Mouse (Mus musculus) embryonic facial prominence, embryonic 15.5 days (tissue): ENCODE measurements at regions not wholly inside any gene's neighbourhood (a gene's known extent, or its start where the extent isn't known, plus 50 kb on each side); places are given as distances from the start of the nearest gene placed in this dataset.

Experiments
- ATAC-seq: fragments of 200-750 bp; cut with Nextera tagmentation; 2 replicates; pipeline ENCODE4 v1.8.0; 2017; ENCODE audit warnings: low read depth, moderate TSS enrichment; ENCODE audit not compliant: insufficient number of reproducible peaks, low FRiP score, low TSS enrichment
- H3K27ac ChIP-seq: fragments of 300-500 bp; sonication (generic); replicated peaks from 2 replicates; pipeline ENCODE4 v1.5.1; 2015; ENCODE audit warnings: mild to moderate bottlenecking, inconsistent platforms
- H3K27me3 ChIP-seq: fragments of 300-500 bp; sonication (generic); 2 replicates; pipeline ENCODE4 v1.6.1; 2015; ENCODE audit warnings: inconsistent platforms
- H3K36me3 ChIP-seq: fragments of 300-500 bp; sonication (generic); 2 replicates; pipeline ENCODE4 v1.6.1; 2015; ENCODE audit warnings: mild to moderate bottlenecking, inconsistent platforms
- H3K4me1 ChIP-seq: fragments of 300-500 bp; sonication (generic); 2 replicates; pipeline ENCODE4 v1.6.1; 2015; ENCODE audit warnings: inconsistent platforms
- H3K4me2 ChIP-seq: fragments of 300-500 bp; sonication (generic); replicated peaks from 2 replicates; pipeline ENCODE4 v1.6.1; 2015; ENCODE audit warnings: mild to moderate bottlenecking, inconsistent platforms
- H3K4me3 ChIP-seq: fragments of 300-500 bp; sonication (generic); replicated peaks from 2 replicates; pipeline ENCODE4 v1.5.1; 2015; ENCODE audit warnings: mild to moderate bottlenecking, inconsistent platforms
- H3K9ac ChIP-seq: fragments of 300-500 bp; sonication (generic); 2 replicates; pipeline ENCODE4 v1.6.1; 2015; ENCODE audit warnings: inconsistent platforms
- H3K9me3 ChIP-seq: fragments of 300-500 bp; sonication (generic); replicated peaks from 2 replicates; pipeline ENCODE4 v1.6.1; 2016; ENCODE audit warnings: inconsistent platforms
- WGBS: fragments of 180-500 bp; shearing (Covaris S2); methylation state at CpG from one replicate; pipeline ENCODE4 v1.1.7; 2015; 5-methylcytosine and 5-hydroxymethylcytosine counted together

- no peak for ATAC-seq
- no peak overlapping the region for H3K4me2 ChIP-seq
- no peak overlapping the region for H3K4me3 ChIP-seq
- H3K4me1 ChIP-seq = no peaks in the 10 kb centered on the region
- H3K27ac ChIP-seq = no peak overlapping the region
- H3K9ac ChIP-seq = no peak overlapping the region
- WGBS = 52% methylated on average over 4 of the region's 4 CpGs
- no peaks in the 10 kb centered on the region for H3K27me3 ChIP-seq
- H3K9me3 ChIP-seq = no peaks in the 10 kb centered on the region
- H3K36me3 ChIP-seq = no peaks in the 10 kb centered on the region
Observed at GRCm38 (mm10) chr8:92013183-92013582, 211.3 kb upstream of the Irx3 start.

GRCm38 (mm10) chr8:92010412-92010811 is 208.5 kb upstream of the Irx3 start:
- no peak for ATAC-seq
- no peaks in the 10 kb centered on the region for H3K9me3 ChIP-seq
- H3K27ac ChIP-seq = no peak overlapping the region
- H3K4me1 ChIP-seq = no peaks in the 10 kb centered on the region
- no peak overlapping the region for H3K9ac ChIP-seq
- no peak overlapping the region for H3K4me3 ChIP-seq
- 84% methylated on average over 4 of the region's 4 CpGs for WGBS
- H3K4me2 ChIP-seq = no peak overlapping the region
- no peaks in the 10 kb centered on the region for H3K27me3 ChIP-seq
- no peaks in the 10 kb centered on the region for H3K36me3 ChIP-seq

GRCm38 (mm10) chr8:92008616-92009610 is 207.0 kb upstream of the Irx3 start:
- Histone ChIP-seq H3K9ac (no peak overlapping the region), H3K9me3 (no peaks in the 10 kb centered on the region), H3K27me3 (no peaks in the 10 kb centered on the region), H3K27ac (no peak overlapping the region), H3K4me1 (no peaks in the 10 kb centered on the region), H3K4me2 (no peak overlapping the region), H3K36me3 (no peaks in the 10 kb centered on the region), H3K4me3 (no peak overlapping the region)
- 46% methylated on average over 14 of the region's 14 CpGs for WGBS
- no peak for ATAC-seq

- Histone ChIP-seq H3K27me3 (no peaks in the 10 kb centered on the region), H3K4me3 (no peak overlapping the region), H3K9ac (no peak overlapping the region), H3K4me2 (no peak overlapping the region), H3K36me3 (no peaks in the 10 kb centered on the region), H3K27ac (no peak overlapping the region), H3K9me3 (no peaks in the 10 kb centered on the region), H3K4me1 (no peaks in the 10 kb centered on the region)
- no peak for ATAC-seq
- 95% methylated on average over 2 of the region's 2 CpGs for WGBS
Observed at GRCm38 (mm10) chr8:92005091-92005490, 203.2 kb upstream of the Irx3 start.

DNA sequence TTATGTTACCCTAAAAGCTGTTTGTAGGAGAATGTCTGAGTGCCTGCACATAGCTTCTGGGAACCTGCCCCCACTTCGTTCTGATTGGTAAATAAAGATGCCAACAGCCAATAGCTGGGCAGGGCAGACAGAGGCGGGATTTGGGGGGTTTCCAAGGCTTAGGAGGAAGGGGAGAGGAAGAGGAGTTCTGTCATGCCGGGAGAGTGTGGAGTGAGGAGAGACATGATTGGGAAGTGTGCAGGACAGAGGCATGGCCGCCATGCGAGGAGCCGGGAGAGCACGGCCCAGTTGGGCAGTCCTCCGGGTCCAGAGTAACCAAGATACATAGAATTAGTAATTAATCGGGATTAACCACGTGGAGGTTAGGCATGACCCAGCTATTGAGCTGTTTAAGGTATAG is 202.7 kb upstream of the Irx3 start:
- no peak overlapping the region for H3K9ac ChIP-seq
- H3K4me3 ChIP-seq = no peak overlapping the region
- H3K27me3 ChIP-seq = no peaks in the 10 kb centered on the region
- no peaks in the 10 kb centered on the region for H3K36me3 ChIP-seq
- no peak overlapping the region for H3K27ac ChIP-seq
- no peak overlapping the region for H3K4me2 ChIP-seq
- no peaks in the 10 kb centered on the region for H3K4me1 ChIP-seq
- WGBS = 74% methylated on average over 10 of the region's 10 CpGs
- ATAC-seq = no peak
- no peaks in the 10 kb centered on the region for H3K9me3 ChIP-seq

DNA sequence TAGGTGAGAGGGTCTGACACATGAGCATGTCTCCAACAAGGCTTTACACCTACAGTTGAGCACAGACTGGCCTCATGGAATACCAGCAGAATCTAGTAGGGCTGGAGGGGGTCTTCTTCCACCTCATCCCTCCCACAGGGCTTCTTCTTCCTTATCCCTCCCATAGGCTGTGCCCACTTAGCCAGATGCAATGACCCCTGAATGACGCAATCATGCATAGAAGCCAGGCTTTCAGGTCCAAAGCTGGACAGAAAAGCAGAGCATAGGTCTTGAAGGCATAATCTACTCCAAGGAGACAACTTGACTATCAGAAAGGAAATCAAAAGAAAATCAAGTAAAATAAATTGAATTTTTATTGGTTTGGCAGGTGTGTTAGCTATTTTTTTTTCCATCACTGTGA is 198.5 kb upstream of the Irx3 start:
- Histone ChIP-seq H3K9ac (no peak overlapping the region), H3K4me3 (no peak overlapping the region), H3K4me1 (peaks cover 16% of the 10 kb centered on the region), H3K36me3 (no peaks in the 10 kb centered on the region), H3K27me3 (peaks cover 17% of the 10 kb centered on the region), H3K27ac (no peak overlapping the region), H3K4me2 (no peak overlapping the region), H3K9me3 (0 out of 2 replicates have a peak, but pooled peaks cover 4% of the 10 kb centered on the region)
- no peak for ATAC-seq
- WGBS = 96% methylated on average over 1 of the region's 1 CpGs

DNA sequence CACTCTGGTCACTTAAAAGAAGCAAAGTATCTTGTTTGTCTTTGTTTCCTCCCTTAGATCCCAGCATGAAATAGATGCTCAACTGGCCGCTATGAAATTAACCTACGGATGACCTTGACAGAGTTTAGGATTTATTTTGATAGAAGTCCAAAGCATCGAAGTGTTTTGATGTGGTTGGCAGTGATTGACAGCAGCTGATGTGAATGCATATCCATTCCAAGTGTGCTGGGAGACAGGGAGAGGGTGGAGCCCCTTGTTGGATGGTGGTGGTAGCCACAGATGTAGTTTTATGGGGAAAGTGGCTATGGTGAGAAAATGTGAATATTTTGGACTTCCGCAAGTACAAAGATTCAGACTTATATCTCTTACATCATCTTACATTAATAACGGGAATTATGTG is 197.8 kb upstream of the Irx3 start:
- peaks cover 17% of the 10 kb centered on the region for H3K27me3 ChIP-seq
- H3K4me2 ChIP-seq = no peak overlapping the region
- WGBS = 73% methylated on average over 5 of the region's 5 CpGs

GRCm38 (mm10) chr8:91999189-91999588 is 197.3 kb upstream of the Irx3 start:
- H3K27me3 ChIP-seq = peaks cover 17% of the 10 kb centered on the region
- WGBS = 44% methylated on average over 2 of the region's 2 CpGs
- no peak for ATAC-seq
- H3K9me3 ChIP-seq = 0 out of 2 replicates have a peak, but pooled peaks cover 4% of the 10 kb centered on the region
- no peak overlapping the region for H3K9ac ChIP-seq
- H3K4me3 ChIP-seq = no peak overlapping the region
- H3K27ac ChIP-seq = no peak overlapping the region
- no peaks in the 10 kb centered on the region for H3K36me3 ChIP-seq
- peaks cover 16% of the 10 kb centered on the region for H3K4me1 ChIP-seq
- H3K4me2 ChIP-seq = no peak overlapping the region

More for the DNA sequence above, 197.8 kb upstream of the Irx3 start:
- Histone ChIP-seq H3K9me3 (0 out of 2 replicates have a peak, but pooled peaks cover 4% of the 10 kb centered on the region), H3K9ac (no peak overlapping the region), H3K27ac (no peak overlapping the region), H3K4me3 (no peak overlapping the region), H3K4me1 (peaks cover 16% of the 10 kb centered on the region), H3K36me3 (no peaks in the 10 kb centered on the region)
- ATAC-seq = no peak

DNA sequence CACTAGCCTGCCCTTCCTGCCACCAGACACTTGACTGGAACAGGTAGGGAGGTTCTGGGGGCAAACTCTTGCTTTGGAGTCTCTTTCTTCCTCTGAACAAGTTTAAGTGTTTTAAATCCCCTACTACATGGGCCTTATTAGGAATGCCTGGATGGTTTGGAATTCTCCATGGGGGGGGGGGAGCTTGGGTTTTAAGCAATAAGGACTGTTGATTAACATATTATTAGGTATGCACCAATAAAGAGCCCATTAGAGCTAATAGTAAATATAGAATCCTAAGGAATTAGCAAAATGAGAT is 196.0 kb upstream of the Irx3 start:
- peaks cover 25% of the 10 kb centered on the region for H3K27me3 ChIP-seq
- H3K9me3 ChIP-seq = 0 out of 2 replicates have a peak, but pooled peaks cover 4% of the 10 kb centered on the region
- no peak overlapping the region for H3K27ac ChIP-seq
- no peak overlapping the region for H3K9ac ChIP-seq
- no peaks in the 10 kb centered on the region for H3K36me3 ChIP-seq
- peaks cover 16% of the 10 kb centered on the region for H3K4me1 ChIP-seq
- H3K4me3 ChIP-seq = no peak overlapping the region
- no peak for ATAC-seq
- H3K4me2 ChIP-seq = no peak overlapping the region

- Histone ChIP-seq H3K4me1 (peaks cover 16% of the 10 kb centered on the region), H3K9ac (no peak overlapping the region), H3K4me2 (no peak overlapping the region), H3K9me3 (0 out of 2 replicates have a peak, but pooled peaks cover 4% of the 10 kb centered on the region), H3K4me3 (no peak overlapping the region), H3K27ac (no peak overlapping the region), H3K27me3 (peaks cover 31% of the 10 kb centered on the region), H3K36me3 (no peaks in the 10 kb centered on the region)
- 48% methylated on average over 26 of the region's 26 CpGs for WGBS
- ATAC-seq = no peak
Observed at GRCm38 (mm10) chr8:91997023-91997891, 195.4 kb upstream of the Irx3 start.

- WGBS = 21% methylated on average over 10 of the region's 10 CpGs
- Histone ChIP-seq H3K4me1 (peaks cover 16% of the 10 kb centered on the region), H3K4me2 (no peak overlapping the region), H3K9me3 (0 out of 2 replicates have a peak, but pooled peaks cover 4% of the 10 kb centered on the region), H3K36me3 (no peaks in the 10 kb centered on the region), H3K27ac (no peak overlapping the region), H3K4me3 (no peak overlapping the region), H3K9ac (no peak overlapping the region), H3K27me3 (peaks cover 33% of the 10 kb centered on the region)
- ATAC-seq = no peak
Observed at GRCm38 (mm10) chr8:91996305-91997022, 194.6 kb upstream of the Irx3 start.
